Mouse (Mus musculus) ES-Bruce4 (cell line): ENCODE results near the gene Fsd2.

Experiments
- CTCF ChIP-seq: IDR thresholded peaks from one replicate; pipeline ENCODE4 v1.8.1; 2011; ENCODE audit warnings: low read depth, low read length
- POLR2A ChIP-seq: IDR thresholded peaks from one replicate; pipeline ENCODE4 v1.8.1; 2011; ENCODE audit warnings: low read length; ENCODE audit not compliant: insufficient read depth

DNA sequence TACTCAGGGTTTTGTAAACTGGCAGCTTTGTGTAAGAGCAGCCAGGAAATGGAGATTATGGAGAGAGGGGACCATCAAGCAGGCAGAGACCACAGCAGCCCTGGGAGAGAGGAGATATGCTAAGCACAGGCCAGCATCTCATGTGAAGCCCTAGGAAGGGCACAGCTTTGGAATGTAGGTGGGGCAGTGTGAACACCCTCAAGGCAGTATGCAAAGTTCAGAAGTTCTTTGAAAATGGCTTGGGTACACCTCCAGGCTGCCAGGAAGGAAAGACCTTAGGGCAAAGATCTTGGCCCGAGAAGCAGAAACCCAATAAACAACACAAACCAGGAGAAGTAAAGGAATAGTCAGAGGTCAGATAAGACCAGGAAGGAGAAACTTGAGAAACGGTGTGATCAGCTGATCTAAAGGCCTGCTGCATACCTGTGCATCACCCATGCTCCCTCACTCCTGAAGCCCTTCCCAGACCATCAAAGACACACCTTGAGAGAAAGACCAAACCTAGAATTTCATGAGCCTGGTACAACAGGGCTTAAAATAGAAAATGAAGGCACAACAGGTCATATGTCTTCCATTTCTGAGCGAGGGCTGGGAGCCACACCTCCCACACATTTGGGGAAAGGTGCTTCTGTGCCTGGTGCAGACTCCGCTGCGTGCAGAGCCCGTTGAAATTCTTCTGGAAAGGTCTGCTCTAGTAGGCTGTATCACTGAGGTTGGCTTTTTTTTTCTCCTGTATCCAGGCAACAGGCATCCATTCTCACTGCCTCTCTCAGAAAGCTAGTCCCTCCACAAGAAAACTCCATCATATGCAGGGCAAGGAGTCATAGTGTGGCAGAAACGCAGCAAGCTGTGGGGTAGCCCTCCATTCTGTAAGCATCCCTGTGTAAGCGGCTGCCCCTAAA is 32.9 kb upstream of the Fsd2 start:
- no peak for TF ChIP-seq CTCF
- TF ChIP-seq POLR2A, result no peak
